Mouse (Mus musculus) liver, embryonic 18 days (tissue): Measurements from ENCODE around the gene Kcnd3. TPM values are rescaled to one million over a fixed set of nuclear protein-coding genes. Genes with fewer than 3 reads are reported as not detected.

Experiments used
- polyA plus RNA-seq: library from polyadenylated mRNA; depleted of rRNA; stranded (reverse); fragments of >200 nt; gene quantifications from 2 replicates; pipeline ENCODE4 v1.2.3, GENCODE M21; 2012; rRNA removed

The Kcnd3 gene
- polyA plus RNA-seq: 0.06 TPM in 2 replicates

GRCm38 (mm10) chr3:105451627-105452555, at the start of gene Kcnd3:
TSS of gene Kcnd3 (plus strand) at chr3:105452330.

GRCm38 (mm10) chr3:105687324-105688060, 235.4 kb downstream of the Kcnd3 start, which contains the start of gene Ddx20:
TSS of gene Ddx20 (minus strand) at chr3:105687574.

GRCm38 (mm10) chr3:105704031-105705008, 252.2 kb downstream of the Kcnd3 start, which contains the start of gene Inka2:
TSS of gene Inka2 (plus strand) at chr3:105704599.

Other genes starting within 250 kb of the Kcnd3 start
- gene Ddx20, start 235.2 kb downstream of the Kcnd3 start, polyA plus RNA-seq: 5.5 and 5.7 TPM in 2 replicates